22 mouse cellular contexts compared by ENCODE assay signal in the genomic region with DNA sequence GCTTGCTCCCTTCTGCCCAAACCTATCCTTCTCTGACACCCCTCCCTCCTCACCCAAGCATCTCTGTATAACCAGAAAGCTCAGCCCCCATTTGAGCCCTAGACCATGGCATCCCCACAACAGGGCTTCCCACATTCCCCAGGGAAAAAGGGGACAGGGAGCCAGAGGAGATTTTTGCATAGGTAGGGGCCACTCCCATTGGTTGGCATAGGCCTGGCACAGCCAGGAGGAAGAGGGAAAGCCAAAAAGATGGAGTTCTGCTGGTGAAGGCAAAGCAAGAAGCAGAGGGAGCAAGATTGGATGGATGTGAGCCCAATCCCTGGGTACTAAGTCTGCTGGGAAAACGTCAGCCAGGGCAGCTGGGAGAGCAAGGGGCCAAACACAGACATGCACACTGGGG. TPM values are rescaled to one million over a fixed set of nuclear protein-coding genes. Genes with fewer than 3 reads are reported as not detected.
DNase-seq lines count a peak whose midpoint lies in the region; ATAC-seq and TF ChIP-seq lines count a peak whose summit lies in the region.
"Had no signal": no experiment of that assay in that cellular context is flagged by ENCODE, and none has a peak within 500 bp of the region (broad histone marks: within the 10 kb centered on the region; RNA-seq: fewer than 3 reads in every experiment).

No protein-coding gene starts in this region.

- peak overlapping the region; percentile 17; the same call in 1 of the 2 replicates for H3K27ac ChIP-seq in cerebellum, adult 2 months (ENCODE audit: insufficient read depth, low read length)
- H3K27ac ChIP-seq in hindbrain, postnatal 0 days = peak overlapping the region; percentile 20; the same call in 1 of the 2 replicates
- H3K27ac ChIP-seq in hindbrain, embryonic 10.5 days = no peak overlapping the region
- H3K27ac ChIP-seq: embryonic facial prominence, embryonic 12.5 days; forebrain, embryonic 15.5 days; heart, embryonic 10.5 days; hindbrain, embryonic 13.5 days; intestine, embryonic 15.5 days had no signal

- no peak for TF ChIP-seq POLR2A in cerebellum, adult 2 months (IDR thresholded peaks at IDR 0.05; ENCODE audit: borderline replicate concordance, insufficient read depth, low read length)

- no peak overlapping the region for H3K4me2 ChIP-seq in hindbrain, postnatal 0 days (ENCODE audit: low read depth, low read length)
- H3K4me2 ChIP-seq: embryonic facial prominence, embryonic 12.5 days; forebrain, embryonic 15.5 days; intestine, embryonic 15.5 days had no signal

- 0 out of 2 replicates have a peak, but pooled peaks cover 2% of the 10 kb centered on the region for H3K36me3 ChIP-seq in hindbrain, postnatal 0 days (ENCODE audit: insufficient read depth, low read length)
- peaks cover 20% of the 10 kb centered on the region for H3K36me3 ChIP-seq in hindbrain, embryonic 10.5 days
- H3K36me3 ChIP-seq: intestine, embryonic 15.5 days had no signal

- no peak overlapping the region for H3K9ac ChIP-seq in hindbrain, postnatal 0 days (replicated peaks; ENCODE audit: low read length)
- H3K9ac ChIP-seq: embryonic facial prominence, embryonic 12.5 days; forebrain, embryonic 15.5 days; intestine, embryonic 15.5 days had no signal

- no peak for TF ChIP-seq CTCF in cerebellum, adult 2 months (IDR thresholded peaks at IDR 0.05; ENCODE audit: borderline replicate concordance, insufficient read depth, low read depth, low read length)
- TF ChIP-seq CTCF in hindbrain, postnatal 0 days (IDR thresholded peaks at IDR 0.05; ENCODE audit: low read depth) = no peak

- H3K9me3 ChIP-seq in hindbrain, postnatal 0 days (ENCODE audit: low read length) = no peaks in the 10 kb centered on the region
- no peaks in the 10 kb centered on the region for H3K9me3 ChIP-seq in hindbrain, embryonic 10.5 days
- H3K9me3 ChIP-seq: embryonic facial prominence, embryonic 12.5 days; forebrain, embryonic 15.5 days; heart, embryonic 10.5 days; hindbrain, embryonic 13.5 days; intestine, embryonic 15.5 days had no signal

- H3K4me3 ChIP-seq in cerebellum, adult 2 months (replicated peaks; ENCODE audit: insufficient read depth, low read depth, low read length) = no peak overlapping the region
- H3K4me3 ChIP-seq in hindbrain, postnatal 0 days (ENCODE audit: low read length) = no peak overlapping the region
- H3K4me3 ChIP-seq in hindbrain, embryonic 10.5 days = no peak overlapping the region
- H3K4me3 ChIP-seq: embryonic facial prominence, embryonic 12.5 days; forebrain, embryonic 15.5 days; hindbrain, embryonic 13.5 days; intestine, embryonic 15.5 days had no signal

- peak; percentile 46 to 62 for DNase-seq in cerebellum, adult 2 months
- no peak for DNase-seq in cerebellum, postnatal 14 days
- no peak for DNase-seq in hindbrain, postnatal 0 days (ENCODE audit: low spot score)
- no peak for DNase-seq in hindbrain, embryonic 10.5 days (ENCODE audit: low spot score)
- peak; percentile 23 for DNase-seq in right cerebral cortex, postnatal 25 days
- DNase-seq in right cerebral cortex, postnatal 10 days (ENCODE audit: low spot score in 2 of 2) = no peak
- DNase-seq: adrenal gland, adult 2 months; adrenal gland, postnatal 25 days; heart, adult 18-20 months; heart, postnatal 10 days; heart, postnatal 4 days had no signal

- peaks cover 43% of the 10 kb centered on the region for H3K4me1 ChIP-seq in cerebellum, adult 2 months (ENCODE audit: control insufficient read depth, insufficient read depth, low read length)
- peaks cover 2% of the 10 kb centered on the region; the same call in 1 of the 2 replicates for H3K4me1 ChIP-seq in hindbrain, postnatal 0 days (ENCODE audit: insufficient read depth, low read length)
- H3K4me1 ChIP-seq in hindbrain, embryonic 10.5 days (replicated peaks) = peaks cover 41% of the 10 kb centered on the region

- H3K27me3 ChIP-seq in cerebellum, adult 2 months (ENCODE audit: control insufficient read depth, insufficient read depth, low read length) = no peaks in the 10 kb centered on the region
- H3K27me3 ChIP-seq in hindbrain, postnatal 0 days (ENCODE audit: insufficient read depth, low read length) = peaks cover 7% of the 10 kb centered on the region; the same call in 1 of the 2 replicates
- H3K27me3 ChIP-seq in hindbrain, embryonic 10.5 days (ENCODE audit: insufficient read depth, poor library complexity, severe bottlenecking) = peaks cover 99% of the 10 kb centered on the region

- WGBS in cerebellum, adult 2 months = 7% methylated on average over 1 of the region's 1 CpGs
- WGBS in hindbrain, postnatal 0 days = 35% methylated on average over 1 of the region's 1 CpGs
- 46% methylated on average over 1 of the region's 1 CpGs for WGBS in hindbrain, embryonic 10.5 days

- ATAC-seq in hindbrain, postnatal 0 days = no peak
- ATAC-seq in activated CD4-positive, CD25-positive, alpha-beta regulatory T cell, adult 4 months = no peak
- ATAC-seq: forebrain, embryonic 15.5 days; Patski had no signal

RNA-seq across cellular contexts. Expression of a gene that starts 6.4 kb away (rescaled TPM):
- polyA plus RNA-seq in cerebellum, adult 2 months (2012; rRNA removed) = 125 and 130 TPM in 2 replicates
- 107 and 114 TPM in 2 replicates for total RNA-seq in hindbrain, postnatal 0 days (2014; rRNA removed)
- polyA plus RNA-seq in hindbrain, postnatal 0 days (2015; fragmentation: Nextera tagmentation; extraction: Ambion mirVana) = 29.5 and 29.8 TPM in 2 replicates
- 7.2 and 10.6 TPM in 2 replicates for polyA plus RNA-seq in hindbrain, embryonic 10.5 days (2016; fragmentation: Nextera tagmentation; extraction: Ambion mirVana)
- polyA plus RNA-seq in activated CD4-positive, CD25-positive, alpha-beta regulatory T cell, adult 4 months (2017; shearing (Covaris generic)) = not detected
- total RNA-seq: common myeloid progenitor, adult 5-6 weeks; gastrocnemius, adult 8-10 months had no signal

RNA-seq across cellular contexts. Expression of a gene that starts 12.4 kb away (rescaled TPM):
- polyA plus RNA-seq in cerebellum, adult 2 months (2012; rRNA removed) = 12.5 and 13.5 TPM in 2 replicates
- total RNA-seq in hindbrain, postnatal 0 days (2014; rRNA removed) = 7.7 and 9.2 TPM in 2 replicates
- polyA plus RNA-seq in hindbrain, postnatal 0 days (2015; fragmentation: Nextera tagmentation; extraction: Ambion mirVana) = 5.2 and 6.0 TPM in 2 replicates
- polyA plus RNA-seq in hindbrain, embryonic 10.5 days (2016; fragmentation: Nextera tagmentation; extraction: Ambion mirVana) = 8.3 and 9.7 TPM in 2 replicates
- 10 to 100 TPM; 28.3 to 50.2 TPM for polyA plus RNA-seq in activated CD4-positive, CD25-positive, alpha-beta regulatory T cell, adult 4 months (2017; shearing (Covaris generic))

RNA-seq across cellular contexts. Expression of a gene that starts 19.9 kb away (rescaled TPM):
- polyA plus RNA-seq in cerebellum, adult 2 months (2012; rRNA removed) = 0.61 and 0.74 TPM in 2 replicates
- 0.58 and 1.5 TPM in 2 replicates for total RNA-seq in hindbrain, postnatal 0 days (2014; rRNA removed)
- 3.9 and 4.3 TPM in 2 replicates for polyA plus RNA-seq in hindbrain, postnatal 0 days (2015; fragmentation: Nextera tagmentation; extraction: Ambion mirVana)
- polyA plus RNA-seq in hindbrain, embryonic 10.5 days (2016; fragmentation: Nextera tagmentation; extraction: Ambion mirVana) = 1.7 and 3.8 TPM in 2 replicates
- polyA plus RNA-seq in activated CD4-positive, CD25-positive, alpha-beta regulatory T cell, adult 4 months (2017; shearing (Covaris generic)) = not detected
- total RNA-seq: adrenal gland, adult 2 months; adrenal gland, postnatal 25 days; common myeloid progenitor, adult 5-6 weeks; gastrocnemius, adult 8-10 months; gastrocnemius, postnatal 4 days; heart, adult 18-20 months; heart, postnatal 10 days; heart, postnatal 4 days had no signal
- polyA plus RNA-seq: adrenal gland, adult 2 months; C2C12; Patski had no signal

RNA-seq across cellular contexts. Expression of a gene that starts 20.6 kb away (rescaled TPM):
- polyA plus RNA-seq in cerebellum, adult 2 months (2012; rRNA removed) = 71.3 and 74.0 TPM in 2 replicates
- total RNA-seq in hindbrain, postnatal 0 days (2014; rRNA removed) = 105 and 139 TPM in 2 replicates
- 90.3 and 94.0 TPM in 2 replicates for polyA plus RNA-seq in hindbrain, postnatal 0 days (2015; fragmentation: Nextera tagmentation; extraction: Ambion mirVana)
- polyA plus RNA-seq in hindbrain, embryonic 10.5 days (2016; fragmentation: Nextera tagmentation; extraction: Ambion mirVana) = 121 TPM in 2 replicates
- polyA plus RNA-seq in activated CD4-positive, CD25-positive, alpha-beta regulatory T cell, adult 4 months (2017; shearing (Covaris generic)) = 10 to 100 TPM; 27.7 to 33.8 TPM

RNA-seq across cellular contexts. Expression of a gene that starts 30.0 kb away (rescaled TPM):
- 915 and 924 TPM in 2 replicates for polyA plus RNA-seq in cerebellum, adult 2 months (2012; rRNA removed)
- 982 and 1,365 TPM in 2 replicates for total RNA-seq in hindbrain, postnatal 0 days (2014; rRNA removed)
- 1,472 and 1,504 TPM in 2 replicates for polyA plus RNA-seq in hindbrain, postnatal 0 days (2015; fragmentation: Nextera tagmentation; extraction: Ambion mirVana)
- polyA plus RNA-seq in hindbrain, embryonic 10.5 days (2016; fragmentation: Nextera tagmentation; extraction: Ambion mirVana) = 1,585 and 2,006 TPM in 2 replicates
- 100 to 1,000 TPM; 836 to 982 TPM for polyA plus RNA-seq in activated CD4-positive, CD25-positive, alpha-beta regulatory T cell, adult 4 months (2017; shearing (Covaris generic))

Comparison
In these comparisons a context has a peak if more than half of its experiments do, and no peak if none do; other contexts are left out.
1. DNase-seq: peak in cerebellum, adult 2 months (2 of 2) and right cerebral cortex, postnatal 25 days (single experiment); none in cerebellum, postnatal 14 days (0 of 2), hindbrain, postnatal 0 days (single experiment), hindbrain, embryonic 10.5 days (single experiment) and right cerebral cortex, postnatal 10 days (0 of 2).